Mouse (Mus musculus) midbrain, embryonic 14.5 days (tissue): ENCODE results near the gene Prkce. TPM values are rescaled to one million over a fixed set of nuclear protein-coding genes. Genes with fewer than 3 reads are reported as not detected.

Experiments
- ATAC-seq: fragments of 200-750 bp; cut with Nextera tagmentation; 2 replicates; pipeline ENCODE4 v1.8.0; 2017; ENCODE audit warnings: moderate number of reproducible peaks, moderate library complexity; ENCODE audit not compliant: low FRiP score, low TSS enrichment
- DNase-seq: peaks from one replicate; pipeline ENCODE4 v3.0.0-alpha.2; 2015
- H3K27ac ChIP-seq: fragments of 300-500 bp; sonication (generic); replicated peaks from 2 replicates; pipeline ENCODE4 v1.5.1; 2014; ENCODE audit warnings: mild to moderate bottlenecking, low read depth, low read length, moderate library complexity
- H3K27me3 ChIP-seq: fragments of 300-500 bp; sonication (generic); 2 replicates; pipeline ENCODE4 v1.6.1; 2014; ENCODE audit warnings: low read length, control low read depth, mixed read lengths; ENCODE audit not compliant: control insufficient read depth, insufficient read depth
- H3K36me3 ChIP-seq: fragments of 300-500 bp; sonication (generic); 2 replicates; pipeline ENCODE4 v1.6.1; 2014; ENCODE audit warnings: low read length, control low read depth; ENCODE audit not compliant: control insufficient read depth, insufficient read depth
- H3K4me1 ChIP-seq: fragments of 300-500 bp; sonication (generic); 2 replicates; pipeline ENCODE4 v1.6.1; 2014; ENCODE audit warnings: mild to moderate bottlenecking, antibody characterized with exemption, low read length, control low read depth; ENCODE audit not compliant: control insufficient read depth, insufficient read depth
- H3K4me2 ChIP-seq: fragments of 300-500 bp; sonication (generic); 2 replicates; pipeline ENCODE4 v1.6.1; 2014; ENCODE audit warnings: mild to moderate bottlenecking, low read length, moderate library complexity
- H3K4me3 ChIP-seq: fragments of 300-500 bp; sonication (generic); replicated peaks from 2 replicates; pipeline ENCODE4 v1.5.1; 2014; ENCODE audit warnings: low read depth, low read length
- H3K9ac ChIP-seq: fragments of 300-500 bp; sonication (generic); replicated peaks from 2 replicates; pipeline ENCODE4 v1.6.1; 2014; ENCODE audit warnings: mild to moderate bottlenecking, low read length, moderate library complexity
- H3K9me3 ChIP-seq: fragments of 300-500 bp; sonication (generic); 2 replicates; pipeline ENCODE4 v1.6.1; 2016; ENCODE audit warnings: low read length, control low read depth, mixed read lengths; ENCODE audit not compliant: control insufficient read depth
- WGBS: fragments of 180-500 bp; shearing (Covaris S2); extraction: QIAGEN DNeasy Blood & Tissue Kit; methylation state at CpG from one replicate; pipeline ENCODE4 v1.1.7; 2014; 5-methylcytosine and 5-hydroxymethylcytosine counted together
- polyA plus RNA-seq: library from polyadenylated mRNA; unstranded; fragments of >200 nt; fragmentation: Nextera tagmentation; extraction: Ambion mirVana; gene quantifications from 2 replicates; pipeline ENCODE4 v1.2.1, GENCODE M21; 2014

Prkce gene
- polyA plus RNA-seq, 1 experiment from 2014 or later: 25.4 TPM

DNA sequence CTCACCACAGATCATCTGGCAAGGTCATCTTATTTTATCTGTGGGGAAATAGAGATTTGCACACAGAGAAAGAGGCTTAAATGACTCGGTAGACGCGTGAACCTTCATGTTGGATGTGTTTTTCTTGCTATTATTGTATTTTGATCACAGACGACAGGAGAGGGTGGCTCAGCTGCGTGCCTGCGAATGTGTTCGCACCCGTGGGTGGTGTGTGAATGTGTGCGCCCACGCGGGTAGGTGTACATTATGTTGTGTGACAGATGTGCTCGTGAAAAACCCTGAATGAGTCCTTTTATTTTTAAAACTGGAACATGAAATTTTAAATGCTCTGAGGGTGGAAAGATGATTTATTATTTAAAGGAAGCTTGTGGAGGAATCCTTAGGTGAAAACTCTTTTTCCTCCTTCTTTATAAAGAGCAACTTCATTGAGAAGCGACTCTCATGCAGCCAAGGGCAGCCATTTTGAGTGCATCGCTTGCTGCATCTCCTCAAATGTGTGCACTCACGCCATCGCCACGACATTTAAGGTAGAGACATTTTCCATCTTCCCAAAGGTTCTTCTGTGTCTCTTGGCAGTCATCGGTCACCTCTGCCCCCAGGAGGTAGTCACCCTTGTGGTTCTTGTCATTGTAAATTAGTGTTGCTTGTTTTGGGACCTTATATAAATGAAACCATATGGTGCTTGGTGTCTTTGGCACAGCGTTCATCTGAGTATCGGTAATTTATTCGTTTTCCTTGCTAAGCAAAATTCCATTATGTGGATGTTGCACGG is 177.8 kb downstream of the Prkce start:
- Histone ChIP-seq H3K27ac (no peak overlapping the region), H3K9me3 (no peaks in the 10 kb centered on the region), H3K4me2 (no peak overlapping the region), H3K4me1 (no peaks in the 10 kb centered on the region), H3K4me3 (no peak overlapping the region), H3K9ac (no peak overlapping the region), H3K27me3 (no peaks in the 10 kb centered on the region), H3K36me3 (no peaks in the 10 kb centered on the region)
- DNase-seq: no peak
- ATAC-seq: no peak
- WGBS: 91% methylated on average over 22 of the region's 22 CpGs

DNA sequence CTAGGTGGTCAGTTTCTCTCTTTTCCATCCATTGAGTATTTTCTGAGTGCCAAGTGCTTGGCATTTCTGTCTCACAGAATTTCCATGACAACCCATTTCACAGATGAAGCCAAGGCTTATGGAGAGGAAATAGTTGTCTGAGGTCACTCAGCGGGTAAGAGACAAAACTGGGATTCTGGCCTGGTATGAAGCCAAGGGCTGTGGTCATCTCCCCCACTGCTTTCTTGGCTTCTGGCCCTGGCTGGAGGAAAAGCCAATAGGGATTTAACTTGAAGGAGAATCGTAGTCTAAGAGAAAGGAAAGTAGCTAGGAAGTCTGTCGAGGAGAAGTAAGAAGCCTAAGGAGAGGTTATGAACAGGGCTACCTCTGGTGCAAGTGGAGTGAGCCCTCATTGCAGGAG is 182.7 kb downstream of the Prkce start:
- Histone ChIP-seq H3K36me3 (no peaks in the 10 kb centered on the region), H3K27ac (0 out of 2 replicates have a peak overlapping the region, but pooled peaks have one; percentile 5), H3K4me1 (0 out of 2 replicates have a peak, but pooled peaks cover 3% of the 10 kb centered on the region), H3K9me3 (no peaks in the 10 kb centered on the region), H3K27me3 (no peaks in the 10 kb centered on the region), H3K4me3 (no peak overlapping the region), H3K9ac (no peak overlapping the region), H3K4me2 (no peak overlapping the region)
- 82% methylated on average over 3 of the region's 3 CpGs for WGBS
- ATAC-seq (no peak), DNase-seq (no peak)

DNA sequence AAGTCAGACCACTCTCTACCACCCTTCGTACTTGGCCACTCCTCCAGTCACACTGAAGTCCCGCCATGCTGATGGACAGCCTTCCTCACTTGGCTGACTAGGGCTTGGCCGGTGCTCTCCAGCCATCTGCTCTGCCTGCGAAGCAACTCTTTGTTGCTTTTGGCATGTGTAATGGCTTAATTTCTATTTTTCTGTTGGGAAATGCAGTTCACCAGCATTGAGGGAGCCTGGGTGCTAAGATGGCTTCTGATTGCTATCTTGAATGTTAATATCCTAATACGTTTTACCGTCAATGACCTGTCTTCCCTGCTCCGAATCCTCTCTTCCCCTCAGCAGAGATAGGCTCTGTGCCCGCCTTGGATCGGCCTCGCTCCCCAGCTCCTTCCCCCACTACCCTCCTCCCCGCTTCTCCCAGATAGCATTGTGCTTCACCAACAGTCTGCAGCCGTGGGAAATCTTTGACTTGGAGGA is 183.2 kb downstream of the Prkce start:
- H3K4me2 ChIP-seq: no peak overlapping the region
- no peak overlapping the region for H3K9ac ChIP-seq
- 0 out of 2 replicates have a peak overlapping the region, but pooled peaks have one; percentile 5 for H3K27ac ChIP-seq
- 49% methylated on average over 12 of the region's 12 CpGs for WGBS
- DNase-seq: peak; percentile 31
- H3K4me3 ChIP-seq: no peak overlapping the region
- 0 out of 2 replicates have a peak, but pooled peaks cover 3% of the 10 kb centered on the region for H3K4me1 ChIP-seq
- no peak for ATAC-seq
- H3K9me3 ChIP-seq: no peaks in the 10 kb centered on the region
- no peaks in the 10 kb centered on the region for H3K36me3 ChIP-seq
- no peaks in the 10 kb centered on the region for H3K27me3 ChIP-seq

DNA sequence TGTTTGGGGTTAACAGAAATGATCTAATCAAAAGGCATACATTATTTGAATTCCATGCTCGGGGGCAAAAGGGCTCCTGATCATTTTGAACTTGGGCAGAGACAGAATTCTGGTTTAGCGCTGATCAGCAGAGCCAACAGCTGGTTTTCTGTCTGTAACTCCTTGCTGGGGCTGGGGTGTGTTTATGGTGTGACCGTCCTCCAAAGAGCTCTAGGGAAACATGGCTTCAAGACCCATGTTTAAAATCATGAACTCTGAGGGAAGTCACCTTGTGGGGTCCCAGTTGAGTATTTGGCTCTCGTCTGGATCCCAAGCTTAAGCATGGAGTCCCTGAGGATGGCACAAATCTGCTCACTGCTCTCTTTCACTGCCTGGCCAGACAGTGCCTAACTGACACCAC is 183.7 kb downstream of the Prkce start:
- DNase-seq (no peak), ATAC-seq (no peak)
- no peaks in the 10 kb centered on the region for H3K9me3 ChIP-seq
- no peak overlapping the region for H3K27ac ChIP-seq
- H3K27me3 ChIP-seq: no peaks in the 10 kb centered on the region
- no peak overlapping the region for H3K4me3 ChIP-seq
- H3K4me2 ChIP-seq: no peak overlapping the region
- H3K4me1 ChIP-seq: 0 out of 2 replicates have a peak, but pooled peaks cover 3% of the 10 kb centered on the region
- no peaks in the 10 kb centered on the region for H3K36me3 ChIP-seq
- WGBS: 77% methylated on average over 4 of the region's 4 CpGs
- H3K9ac ChIP-seq: no peak overlapping the region

DNA sequence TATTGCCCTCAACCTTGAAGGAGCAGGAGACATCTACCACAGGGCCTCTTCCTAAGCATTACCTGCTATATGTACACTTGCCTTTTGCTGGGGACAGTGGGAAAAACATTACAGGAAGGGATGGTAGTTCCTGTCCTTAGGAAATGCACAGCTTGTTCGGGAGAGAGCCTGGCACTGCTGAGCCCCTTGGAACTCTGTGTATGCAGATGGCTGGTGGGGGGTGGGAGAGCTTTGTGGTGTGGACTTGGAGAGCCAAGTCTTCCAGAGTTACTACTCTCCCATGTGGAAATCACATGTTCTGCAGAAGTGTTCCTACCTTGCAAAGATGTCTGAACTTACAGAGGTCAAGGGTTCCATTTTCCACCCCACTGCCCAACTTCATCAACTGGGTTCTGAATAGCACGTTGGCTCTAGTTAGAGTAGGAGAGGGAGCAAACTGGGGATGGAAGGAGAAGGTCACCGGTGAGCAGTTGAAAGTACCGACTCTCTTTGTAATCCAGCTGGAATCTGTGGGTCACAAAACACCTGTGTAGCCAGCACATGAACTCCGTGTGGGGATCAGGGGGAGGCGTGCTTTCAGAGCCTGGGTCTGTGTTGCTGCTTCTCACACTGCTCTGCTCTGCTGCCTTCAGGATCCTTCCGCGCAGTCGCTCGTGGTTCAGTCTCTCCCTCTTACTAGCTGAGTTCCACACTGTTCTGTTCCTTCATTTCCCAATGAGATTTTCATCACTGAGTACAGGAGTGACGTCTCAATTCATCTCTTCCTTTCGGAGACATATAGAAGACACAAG is 184.9 kb downstream of the Prkce start:
- 87% methylated on average over 12 of the region's 12 CpGs for WGBS
- DNase-seq (no peak), ATAC-seq (no peak)
- Histone ChIP-seq H3K36me3 (no peaks in the 10 kb centered on the region), H3K4me3 (no peak overlapping the region), H3K9me3 (no peaks in the 10 kb centered on the region), H3K27me3 (no peaks in the 10 kb centered on the region), H3K27ac (no peak overlapping the region), H3K9ac (no peak overlapping the region), H3K4me2 (no peak overlapping the region), H3K4me1 (0 out of 2 replicates have a peak, but pooled peaks cover 3% of the 10 kb centered on the region)

DNA sequence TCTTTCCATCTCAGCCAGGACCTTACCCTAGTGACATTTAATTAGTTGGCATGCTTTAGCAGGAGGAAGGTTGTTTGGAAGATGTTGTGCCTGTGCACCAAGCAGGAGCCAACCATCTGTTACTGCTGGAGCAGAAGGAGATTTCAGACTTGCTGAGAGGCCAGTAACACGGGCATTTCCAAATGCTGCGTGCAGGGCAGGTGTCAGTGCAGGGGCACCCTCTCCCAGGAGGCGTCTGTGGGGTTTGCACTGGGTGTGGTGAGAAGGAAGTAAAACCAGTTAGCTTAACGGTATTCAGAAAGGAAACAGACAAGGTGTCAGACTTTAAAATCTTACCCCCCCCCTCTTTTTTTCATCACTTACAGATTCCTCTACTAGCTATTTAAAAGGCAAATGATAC is 186.1 kb downstream of the Prkce start:
- Histone ChIP-seq H3K9me3 (no peaks in the 10 kb centered on the region), H3K36me3 (no peaks in the 10 kb centered on the region), H3K4me3 (no peak overlapping the region), H3K9ac (no peak overlapping the region), H3K27ac (no peak overlapping the region), H3K4me2 (no peak overlapping the region), H3K4me1 (0 out of 2 replicates have a peak, but pooled peaks cover 3% of the 10 kb centered on the region), H3K27me3 (no peaks in the 10 kb centered on the region)
- DNase-seq (no peak), ATAC-seq (no peak)
- WGBS: 77% methylated on average over 4 of the region's 4 CpGs

DNA sequence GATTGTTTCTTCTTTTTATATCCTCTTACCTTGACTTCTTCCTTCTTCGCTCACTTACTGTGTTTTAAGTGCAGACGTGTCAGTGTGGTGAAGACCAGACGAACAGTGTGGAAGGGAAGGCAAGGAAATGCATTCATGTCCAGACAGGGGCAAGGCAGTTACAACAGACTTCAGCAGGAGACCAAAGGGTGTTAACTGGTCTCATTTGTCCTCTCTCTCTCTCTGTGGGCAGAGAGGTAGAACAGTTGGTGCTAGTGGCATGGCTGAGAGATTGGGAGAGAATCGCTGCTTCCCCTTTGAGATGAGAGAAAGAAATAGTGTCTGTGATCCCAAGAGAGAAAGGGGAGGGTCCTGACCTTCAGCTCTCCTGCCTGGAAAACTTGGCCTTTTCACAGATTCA is 186.5 kb downstream of the Prkce start:
- H3K9me3 ChIP-seq: no peaks in the 10 kb centered on the region
- 90% methylated on average over 4 of the region's 4 CpGs for WGBS
- H3K27ac ChIP-seq: no peak overlapping the region

DNA sequence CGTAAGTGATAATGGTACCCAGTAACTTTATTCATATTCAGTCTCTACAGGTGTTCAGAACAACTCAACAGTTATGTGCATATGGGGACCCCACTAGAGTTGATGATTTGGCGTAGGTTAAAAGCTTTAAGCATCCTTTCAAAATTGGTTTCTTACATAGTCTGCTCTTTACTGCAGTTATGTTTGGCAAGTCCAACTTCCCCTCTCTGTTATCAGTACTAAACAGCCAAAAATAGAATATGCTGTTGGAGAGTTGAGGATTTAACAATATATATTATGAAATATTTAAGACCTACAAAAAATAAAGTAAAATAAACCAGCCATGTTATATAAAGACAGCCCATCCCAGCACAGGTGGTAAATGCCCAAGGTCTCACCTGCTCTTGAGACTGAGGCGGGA is 187.3 kb downstream of the Prkce start:
- DNase-seq (no peak), ATAC-seq (no peak)
- no peak overlapping the region for H3K27ac ChIP-seq
- H3K27me3 ChIP-seq: no peaks in the 10 kb centered on the region
- H3K36me3 ChIP-seq: no peaks in the 10 kb centered on the region
- 95% methylated on average over 3 of the region's 3 CpGs for WGBS
- H3K4me3 ChIP-seq: no peak overlapping the region
- no peak overlapping the region for H3K4me2 ChIP-seq
- no peaks in the 10 kb centered on the region for H3K9me3 ChIP-seq
- H3K4me1 ChIP-seq: 0 out of 2 replicates have a peak, but pooled peaks cover 3% of the 10 kb centered on the region
- no peak overlapping the region for H3K9ac ChIP-seq

More for the DNA sequence above, 186.5 kb downstream of the Prkce start:
- 0 out of 2 replicates have a peak, but pooled peaks cover 3% of the 10 kb centered on the region for H3K4me1 ChIP-seq
- H3K4me3 ChIP-seq: no peak overlapping the region
- H3K27me3 ChIP-seq: no peaks in the 10 kb centered on the region
- DNase-seq: no peak
- H3K4me2 ChIP-seq: no peak overlapping the region
- ATAC-seq: no peak
- no peak overlapping the region for H3K9ac ChIP-seq
- no peaks in the 10 kb centered on the region for H3K36me3 ChIP-seq
